Mouse (Mus musculus) inflammation-experienced regulatory T-cells, adult 6 months (primary cell): ENCODE data around the gene Ugt1a10. TPM values are rescaled to one million over a fixed set of nuclear protein-coding genes. Genes with fewer than 3 reads are reported as not detected.
A peak's percentile ranks its signal among the peaks of the same experiment; 100 is the strongest.
"Not testable (repeated sequence)": the region's sequence is repeated elsewhere in the genome, so short reads cannot be mapped to it uniquely, and the experiment has no call there.

ENCODE experiments used
- ATAC-seq: one replicate; pipeline ENCODE4 v1.8.0; 2017
- polyA plus RNA-seq, 3 experiments: library from polyadenylated mRNA; unstranded; fragments of 100-300 nt; shearing (Covaris generic); gene quantifications; one replicate each; pipeline ENCODE4 v1.2.1; 2017

The Ugt1a10 gene
- polyA plus RNA-seq: not detected

DNA sequence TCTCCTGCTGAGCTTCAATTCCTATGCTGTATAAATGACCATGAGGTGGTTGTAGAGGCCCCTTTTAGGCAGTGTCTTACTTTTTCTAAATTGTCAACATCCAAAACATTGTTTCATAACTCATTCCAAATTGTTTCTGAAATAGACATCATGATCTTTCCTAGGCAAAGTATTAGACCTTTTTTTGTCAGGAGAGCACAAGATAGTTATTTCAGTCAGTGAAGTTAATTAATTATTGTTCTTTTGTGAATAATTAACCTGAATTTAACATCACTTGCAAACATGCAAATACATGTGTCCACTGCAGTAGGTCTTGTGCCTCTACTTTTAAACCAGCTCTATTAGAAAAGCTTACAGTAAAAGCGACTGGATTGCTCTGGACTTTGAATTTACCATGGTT is at the start of gene Ugt1a10:
Gene Ugt1a10, plus strand, starts transcription at position 301 of the 400 bp plus-strand sequence.
- ATAC-seq: no peak

DNA sequence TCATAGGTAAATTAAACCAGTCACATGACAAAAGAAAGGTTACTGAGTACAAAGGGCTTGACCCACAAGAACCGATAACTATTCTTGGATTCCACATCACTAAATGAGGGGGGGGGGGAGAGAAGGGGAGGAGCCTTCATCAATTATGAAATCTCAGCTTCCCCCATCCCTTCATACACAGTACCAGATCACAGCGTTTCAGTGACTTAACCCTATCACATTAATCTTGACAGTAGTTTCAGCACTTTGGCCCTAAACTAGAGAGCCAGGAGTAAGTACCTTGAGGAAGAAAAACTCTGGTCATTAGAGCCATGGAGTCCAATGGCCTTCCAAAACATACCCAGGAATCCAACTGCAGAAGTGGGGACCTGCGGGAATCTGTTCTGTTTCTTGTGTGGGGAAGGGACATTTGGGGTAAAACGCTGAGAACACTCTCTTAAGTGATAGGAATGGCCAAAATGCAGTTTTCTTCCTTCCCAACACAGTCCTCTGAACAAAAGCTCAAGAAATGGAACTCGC is 47.4 kb upstream of the Ugt1a10 start:
- ATAC-seq: no peak

DNA sequence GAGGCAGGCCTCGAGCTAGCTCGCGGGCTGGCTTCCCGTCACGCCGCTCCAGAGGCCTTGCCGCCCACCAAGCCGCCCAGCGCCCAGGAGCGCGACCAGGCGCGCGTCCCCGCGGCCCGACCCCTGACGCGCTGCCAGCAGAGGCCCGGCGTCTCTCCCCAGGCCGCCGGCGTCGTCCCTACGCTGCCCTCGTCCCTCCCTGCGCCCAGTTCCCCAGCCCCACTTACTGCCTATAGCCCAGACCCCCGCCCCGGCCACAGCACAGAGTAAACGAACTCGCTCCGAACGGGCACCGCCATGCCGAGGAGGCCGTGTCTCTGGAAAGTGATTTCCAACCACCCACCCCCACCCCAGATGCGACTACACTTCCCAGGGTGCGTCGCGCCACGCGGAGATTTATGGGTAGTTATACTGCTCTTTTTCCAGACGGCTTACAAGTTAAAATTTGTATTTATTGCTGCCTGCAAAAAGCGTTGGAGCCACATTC is 46.9 kb upstream of the Ugt1a10 start, which contains the start of gene Usp40:
Gene Usp40, minus strand, starts transcription at position 341 of the 487 bp plus-strand sequence.
- ATAC-seq: peak; percentile 97

DNA sequence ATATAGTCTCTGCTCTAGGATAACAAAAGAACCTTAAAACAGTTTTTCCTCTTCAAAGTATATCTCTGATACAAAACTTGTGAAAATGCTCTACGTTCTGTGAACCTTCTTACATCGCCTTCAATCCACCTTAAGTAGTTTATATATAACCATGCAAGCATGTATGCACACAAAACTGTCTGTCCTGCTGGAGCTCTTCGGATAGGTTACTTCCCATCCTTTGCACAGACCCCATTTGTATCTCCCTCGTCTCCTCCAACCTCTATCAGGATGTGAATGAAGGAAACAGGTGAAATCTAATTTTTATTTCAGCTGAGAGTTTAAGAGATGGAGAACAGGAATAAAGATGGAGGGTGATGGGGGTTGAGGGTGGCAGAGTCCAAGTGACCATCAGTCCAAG is 46.5 kb upstream of the Ugt1a10 start:
- no peak for ATAC-seq

DNA sequence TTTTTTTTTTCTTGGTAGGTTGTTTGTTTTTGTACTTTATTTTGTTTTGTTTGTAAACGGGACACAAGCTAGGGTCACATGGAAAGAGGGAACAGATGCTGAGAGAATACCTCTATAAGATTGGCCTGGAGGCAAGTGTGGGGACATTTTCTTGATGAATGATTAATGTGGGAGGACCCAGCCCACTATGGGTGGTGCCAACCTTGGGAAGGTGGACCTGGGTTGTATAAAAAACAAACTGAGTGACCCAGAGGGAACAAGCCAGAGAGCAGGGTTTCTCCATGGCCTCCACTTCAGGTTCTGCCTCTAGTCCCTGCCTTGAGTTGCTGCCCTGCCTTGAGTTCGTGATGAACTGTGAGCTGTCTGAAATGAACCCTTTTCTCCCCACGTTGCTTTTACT is 45.7 kb upstream of the Ugt1a10 start:
- no peak for ATAC-seq

DNA sequence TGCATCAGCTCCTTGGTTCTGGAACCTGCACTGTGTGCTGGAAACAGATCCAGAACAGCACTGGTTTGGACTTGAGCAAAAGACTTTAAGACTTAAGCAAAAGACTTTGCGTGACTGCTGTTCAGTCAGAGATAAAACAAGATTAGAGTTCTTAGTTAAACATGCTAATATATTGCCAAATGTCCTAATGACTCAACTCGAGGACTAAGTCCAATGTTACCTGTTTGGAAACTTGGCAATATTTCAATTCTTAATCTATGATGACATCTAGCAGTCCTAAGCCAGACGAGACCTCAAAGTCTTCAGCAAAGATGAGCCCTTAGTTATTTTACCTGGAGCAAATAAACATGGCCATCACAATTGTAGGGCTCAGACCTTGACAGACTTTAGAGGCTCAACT is 41.5 kb upstream of the Ugt1a10 start:
- ATAC-seq: no peak

DNA sequence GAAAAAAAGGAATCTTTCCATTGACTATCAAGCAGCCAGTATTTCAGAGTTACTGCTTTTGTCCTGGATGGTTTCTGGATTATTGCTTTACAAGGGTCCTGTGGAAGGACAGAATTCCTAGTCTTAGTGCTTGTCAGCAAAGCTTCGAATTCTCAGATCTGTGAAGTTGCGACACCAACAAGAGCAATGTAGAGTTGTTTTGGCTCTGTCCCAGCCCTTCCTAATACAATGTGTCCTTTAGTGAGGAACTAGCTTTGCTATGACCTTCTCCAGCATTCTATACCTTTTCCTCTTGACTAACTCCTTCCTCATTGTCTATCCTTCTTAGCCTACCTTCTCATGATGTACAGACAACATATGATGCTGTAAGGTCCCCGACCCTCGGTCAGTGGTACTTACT is 41.0 kb upstream of the Ugt1a10 start:
- no peak for ATAC-seq

DNA sequence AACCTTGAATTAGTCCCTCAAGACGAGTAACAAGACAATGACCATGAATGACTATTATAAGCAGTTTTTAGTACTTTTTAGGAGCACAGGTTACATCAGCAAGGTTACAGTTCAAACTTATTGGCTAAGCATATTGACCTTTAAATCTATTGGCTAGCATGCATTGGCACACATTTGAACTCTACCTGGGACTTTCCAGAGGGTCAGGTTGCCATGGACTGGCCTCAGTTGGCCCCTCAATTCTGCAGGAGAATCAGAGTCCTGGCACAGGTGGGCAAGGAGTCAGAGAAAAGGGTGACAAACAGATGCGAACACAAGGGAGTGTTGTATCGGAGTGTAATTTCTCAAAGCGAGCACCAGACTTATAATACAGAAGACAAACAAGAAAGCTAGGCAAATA is 40.5 kb upstream of the Ugt1a10 start:
- ATAC-seq: no peak

DNA sequence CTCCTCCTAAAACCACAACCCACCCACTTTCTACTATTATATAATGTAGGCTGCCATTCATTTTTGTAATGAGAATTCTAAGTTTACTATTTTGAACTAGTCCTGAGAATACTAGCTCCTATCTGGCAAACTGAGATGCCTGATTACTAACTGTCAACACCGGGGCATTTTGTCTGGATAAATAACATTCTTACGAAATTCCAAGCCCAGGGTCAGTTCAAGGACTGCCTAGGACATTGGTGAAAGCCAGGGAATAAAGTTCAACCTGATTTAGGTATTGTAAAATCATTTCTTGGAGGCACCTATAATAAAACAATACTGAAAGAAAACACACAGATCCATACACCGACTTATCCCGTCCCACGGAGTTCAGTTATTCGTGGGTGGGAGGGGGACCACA is 39.8 kb upstream of the Ugt1a10 start:
- ATAC-seq: no peak

DNA sequence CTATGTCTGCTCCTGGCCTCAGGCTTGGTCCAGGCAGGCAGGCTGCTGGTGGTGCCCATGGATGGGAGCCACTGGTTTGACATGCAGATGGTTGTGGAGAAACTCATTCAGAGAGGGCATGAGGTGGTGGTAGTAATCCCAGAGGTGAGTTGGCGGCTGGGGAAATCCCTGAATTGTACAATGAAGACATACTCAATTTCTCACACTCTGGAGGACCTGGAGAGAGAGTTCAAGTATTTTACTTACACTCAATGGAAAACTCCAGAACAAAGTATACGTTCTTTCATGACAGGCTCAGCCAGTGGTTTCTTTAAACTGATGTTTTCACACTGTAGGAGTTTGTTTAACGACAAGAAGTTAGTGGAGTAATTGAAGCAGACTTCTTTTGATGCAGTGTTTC is 29.9 kb upstream of the Ugt1a10 start:
- not testable (repeated sequence) for ATAC-seq

DNA sequence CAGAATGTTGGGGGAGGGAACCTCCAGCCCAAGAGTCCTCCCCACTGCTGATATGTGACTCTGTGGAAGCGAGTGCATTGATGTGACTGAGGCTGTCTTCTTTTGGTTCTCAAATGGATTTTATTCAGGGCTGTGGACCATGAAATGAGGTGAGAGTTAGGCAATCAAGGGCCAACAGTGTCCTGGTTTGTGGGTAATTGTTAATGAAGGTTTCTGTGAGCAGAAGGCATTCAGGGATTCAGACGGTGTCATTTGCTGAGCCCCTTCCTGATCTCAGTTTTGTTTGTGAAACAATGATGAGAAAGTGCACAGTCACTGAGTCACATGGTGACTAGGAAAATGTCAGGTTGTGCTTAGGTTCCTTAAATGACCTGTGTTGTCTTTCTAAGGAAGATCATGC is 12.1 kb upstream of the Ugt1a10 start:
- ATAC-seq: not testable (repeated sequence)

DNA sequence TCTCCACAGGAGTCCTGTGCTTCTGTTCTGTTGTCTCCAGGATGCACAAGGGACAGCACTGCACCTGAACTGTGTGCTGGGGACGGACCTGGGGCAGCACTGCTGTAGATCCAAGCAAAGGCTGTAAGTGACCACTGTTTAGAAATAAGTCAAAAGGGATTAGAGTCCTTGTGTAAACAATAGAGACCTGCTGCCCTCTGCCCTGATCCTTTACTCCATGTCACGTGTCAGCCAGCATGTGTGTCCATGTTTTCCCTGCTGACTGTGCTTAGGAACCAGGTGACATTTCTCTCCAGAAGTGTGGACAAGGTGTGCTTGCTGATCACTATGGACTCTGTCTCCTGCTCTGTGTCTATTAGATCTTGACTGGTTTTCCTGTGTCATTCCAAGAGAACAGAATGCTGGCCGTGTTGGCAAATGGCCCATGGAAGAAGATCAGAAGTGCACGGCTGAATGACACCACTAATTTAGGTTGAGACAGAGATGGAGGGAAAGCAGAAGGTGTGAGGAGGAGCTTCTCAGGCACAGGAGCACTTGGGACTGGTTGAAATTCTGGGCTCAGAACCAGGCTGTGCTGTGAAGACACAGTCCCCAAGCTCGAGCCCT is 10.3 kb upstream of the Ugt1a10 start:
- not testable (repeated sequence) for ATAC-seq

DNA sequence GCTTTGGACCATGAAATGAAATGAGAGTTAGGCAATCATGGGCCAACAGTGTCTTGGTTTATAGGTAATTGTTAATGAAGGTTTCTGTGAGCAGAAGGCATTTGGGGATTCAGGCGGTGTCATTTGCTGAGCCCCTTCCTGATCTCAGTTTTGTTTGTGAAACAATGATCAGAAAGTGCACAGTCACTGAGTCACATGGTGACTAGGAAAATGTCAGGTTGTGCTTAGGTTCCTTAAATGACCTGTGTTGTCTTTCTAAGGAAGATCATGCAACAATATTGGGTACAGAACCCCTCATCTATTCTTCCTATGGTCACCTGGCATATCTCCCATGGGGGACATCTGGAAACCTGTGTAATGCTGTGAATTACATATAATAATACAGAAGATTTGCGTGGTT is 7.8 kb upstream of the Ugt1a10 start:
- not testable (repeated sequence) for ATAC-seq

DNA sequence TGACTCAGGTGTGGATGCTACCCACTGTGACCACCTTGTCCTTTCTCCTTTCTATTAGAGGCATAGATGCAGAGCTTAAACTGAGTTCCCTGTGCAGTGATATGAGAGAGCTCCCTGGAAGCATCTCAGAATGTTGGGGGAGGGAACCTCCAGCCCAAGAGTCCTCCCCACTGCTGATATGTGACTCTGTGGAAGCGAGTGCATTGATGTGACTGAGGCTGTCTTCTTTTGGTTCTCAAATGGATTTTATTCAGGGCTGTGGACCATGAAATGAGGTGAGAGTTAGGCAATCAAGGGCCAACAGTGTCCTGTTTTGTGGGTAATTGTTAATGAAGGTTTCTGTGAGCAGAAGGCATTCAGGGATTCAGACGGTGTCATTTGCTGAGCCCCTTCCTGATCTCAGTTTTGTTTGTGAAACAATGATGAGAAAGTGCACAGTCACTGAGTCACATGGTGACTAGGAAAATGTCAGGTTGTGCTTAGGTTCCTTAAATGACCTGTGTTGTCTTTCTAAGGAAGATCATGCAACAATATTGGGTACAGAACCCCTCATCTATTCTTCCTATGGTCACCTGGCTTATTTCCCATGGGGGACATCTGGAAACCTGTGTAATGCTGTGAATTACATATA is 11.4 kb downstream of the Ugt1a10 start:
- ATAC-seq: not testable (repeated sequence)

DNA sequence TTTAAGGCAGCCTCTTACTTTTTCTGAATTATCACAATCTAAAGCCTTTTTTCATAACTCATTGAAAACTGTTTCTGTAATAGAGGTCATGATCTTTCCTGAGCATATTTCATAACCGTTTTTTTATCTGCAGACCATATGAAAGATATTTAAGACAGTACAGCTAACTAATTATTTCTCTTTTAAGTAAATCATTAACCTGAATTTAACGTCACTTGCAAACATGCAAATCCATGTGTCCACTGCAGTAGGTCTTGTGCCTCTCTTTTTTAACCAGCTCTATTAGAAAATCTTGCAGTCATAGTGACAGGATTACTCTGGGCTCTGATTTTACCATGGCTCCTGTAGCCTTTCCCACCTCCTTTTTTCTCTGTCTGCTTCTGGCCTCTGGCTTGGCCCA is 15.3 kb downstream of the Ugt1a10 start, which contains the start of gene Ugt1a9:
Gene Ugt1a9, plus strand, starts transcription at position 306 of the 400 bp plus-strand sequence.
- no peak for ATAC-seq

DNA sequence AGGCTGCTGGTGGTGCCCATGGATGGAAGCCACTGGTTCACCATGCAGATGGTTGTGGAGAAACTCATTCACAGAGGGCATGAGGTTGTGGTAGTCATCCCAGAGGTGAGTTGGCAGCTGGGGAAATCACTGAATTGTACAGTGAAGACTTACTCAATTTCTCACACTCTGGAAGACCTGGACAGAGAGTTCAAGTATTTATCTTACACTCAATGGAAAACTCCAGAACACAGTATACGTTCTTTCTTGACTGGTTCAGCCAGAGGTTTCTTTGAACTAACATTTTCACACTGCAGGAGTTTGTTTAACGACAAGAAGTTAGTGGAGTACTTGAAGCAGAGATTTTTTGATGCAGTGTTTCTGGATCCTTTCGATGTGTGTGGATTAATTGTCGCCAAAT is 15.7 kb downstream of the Ugt1a10 start:
- ATAC-seq: no peak

DNA sequence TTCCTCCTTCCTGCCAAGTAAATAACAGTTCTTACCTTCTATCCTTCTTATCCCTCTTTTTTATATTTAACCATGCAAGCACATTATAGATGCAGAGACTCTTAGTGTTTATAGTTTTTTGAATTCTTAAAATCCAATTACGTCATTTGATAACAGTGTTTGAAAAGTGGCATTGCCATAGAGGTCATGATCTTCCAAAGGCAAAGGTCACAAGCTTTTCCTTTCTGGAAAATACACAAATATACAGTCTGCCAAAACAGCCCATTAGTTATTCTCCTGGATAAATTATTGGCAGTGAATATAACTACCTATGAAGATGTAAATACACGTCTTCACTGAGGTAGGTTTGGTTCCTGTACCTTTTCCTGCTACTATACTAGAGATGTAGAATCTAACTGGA is 19.3 kb downstream of the Ugt1a10 start:
- ATAC-seq: no peak

DNA sequence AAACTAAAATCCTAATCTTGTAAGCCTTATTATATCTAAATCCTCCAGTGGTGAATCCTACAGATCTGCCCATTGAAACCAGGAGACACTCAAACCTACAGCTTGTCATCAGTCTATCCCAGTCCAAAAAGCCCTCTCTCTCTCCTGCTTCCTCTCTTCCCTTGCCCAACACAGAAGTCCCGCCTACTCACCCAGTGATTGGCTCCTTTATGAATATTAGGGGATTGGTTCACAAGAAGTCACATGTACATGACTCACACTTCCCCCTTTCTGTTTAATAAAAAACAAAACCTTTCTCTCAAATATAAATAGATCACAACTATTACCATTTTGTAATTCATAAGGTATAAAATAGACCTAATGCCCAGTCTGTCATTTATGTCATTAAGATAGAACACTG is 21.9 kb downstream of the Ugt1a10 start:
- ATAC-seq: no peak

DNA sequence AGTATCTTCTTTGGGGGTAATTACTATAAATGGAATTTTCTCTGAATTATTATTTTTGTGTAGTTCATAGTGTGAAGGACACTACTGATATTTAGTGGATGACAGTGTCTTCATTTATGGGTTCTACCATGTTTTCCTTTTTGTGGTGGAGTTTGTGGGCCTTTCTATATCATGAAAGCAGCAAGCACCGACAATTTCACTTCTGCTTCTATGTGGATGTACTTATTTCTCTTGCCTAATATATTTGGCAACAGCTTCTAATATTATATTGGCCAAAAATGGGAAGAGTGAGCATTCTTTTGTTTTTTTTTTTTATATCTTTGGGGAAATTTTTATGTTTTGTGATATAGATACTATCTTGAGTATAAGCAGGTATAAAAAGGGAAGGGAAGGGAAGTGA is 26.5 kb downstream of the Ugt1a10 start:
- no peak for ATAC-seq

DNA sequence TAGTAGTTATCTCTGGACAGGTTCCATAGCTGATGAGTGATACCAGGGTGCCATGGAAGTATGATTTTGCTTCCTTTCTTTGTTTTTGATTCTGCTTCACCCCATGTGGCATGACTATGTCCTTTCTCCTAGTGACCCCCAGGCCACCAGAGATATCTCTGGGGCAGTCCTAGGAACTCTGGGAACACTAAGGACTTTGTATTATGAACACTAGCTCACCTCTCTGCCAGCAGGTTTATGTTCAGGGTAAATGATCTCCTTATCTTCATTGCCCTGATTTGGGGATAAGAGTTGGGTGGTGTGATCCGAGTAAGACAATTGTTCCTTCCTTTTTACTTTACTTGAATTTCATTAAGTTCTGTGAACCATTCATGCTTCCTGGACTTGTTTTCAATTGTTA is 30.9 kb downstream of the Ugt1a10 start:
- no peak for ATAC-seq

DNA sequence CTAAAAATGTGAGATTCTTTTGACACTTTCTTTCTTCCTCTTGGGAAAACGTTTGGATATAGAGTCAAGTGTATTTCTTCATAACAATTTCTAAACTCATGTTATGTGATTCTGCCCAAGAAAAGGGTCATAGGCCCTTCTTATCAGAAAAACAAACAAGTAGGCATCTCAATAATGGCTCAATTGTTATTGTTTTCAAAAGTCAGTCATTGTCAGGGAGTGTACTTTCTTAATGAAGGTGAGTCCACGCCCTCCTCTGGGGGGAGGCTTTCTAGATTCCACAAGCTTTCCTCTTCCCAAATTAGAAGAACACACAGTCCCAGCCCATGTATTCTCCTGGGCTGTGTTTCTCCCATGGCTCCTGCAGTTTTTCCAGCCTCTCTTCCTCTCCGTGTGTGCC is 32.3 kb downstream of the Ugt1a10 start, which contains the start of gene Ugt1a8:
Gene Ugt1a8, plus strand, starts transcription at position 301 of the 400 bp plus-strand sequence.
- no peak for ATAC-seq

DNA sequence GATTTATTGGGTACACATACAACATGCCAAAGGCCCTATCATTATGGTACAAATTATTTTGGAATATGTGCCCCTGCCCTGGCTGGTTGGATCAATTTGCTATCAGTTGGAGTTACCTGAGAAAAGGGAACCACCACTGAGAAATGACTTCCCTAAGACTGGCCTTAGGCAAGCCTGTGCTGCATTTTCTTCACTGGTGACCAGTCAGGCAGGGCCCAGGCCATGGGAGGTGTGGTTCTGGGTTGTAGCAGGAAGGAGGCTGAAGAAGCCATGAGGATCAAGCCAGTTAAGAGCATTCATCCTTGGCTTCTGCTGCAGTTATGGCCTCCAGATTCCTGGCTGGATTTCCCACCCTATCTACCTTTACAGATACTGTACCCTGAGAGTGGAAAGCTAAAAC is 37.2 kb downstream of the Ugt1a10 start:
- ATAC-seq: no peak

DNA sequence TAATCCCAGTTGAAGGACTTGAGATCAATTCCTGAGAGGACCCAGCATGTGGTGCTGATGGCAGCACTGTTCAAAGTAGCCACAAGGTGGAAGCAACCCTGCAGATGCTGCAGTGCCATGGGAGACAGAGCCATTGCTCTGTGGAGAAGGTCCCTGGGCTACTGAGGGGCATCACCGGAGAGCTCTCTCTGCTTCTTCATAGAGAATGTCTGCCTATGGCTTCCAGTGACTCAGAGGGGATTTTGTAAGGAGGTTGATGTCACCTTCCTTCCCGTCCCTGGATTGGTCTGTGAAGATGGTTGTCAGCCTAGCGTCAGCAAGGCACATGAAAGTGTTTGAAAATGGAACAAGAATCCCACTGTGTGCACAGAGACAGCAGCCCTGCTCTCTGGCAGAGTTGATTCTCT is 39.1 kb downstream of the Ugt1a10 start:
- peak; percentile 21 for ATAC-seq

DNA sequence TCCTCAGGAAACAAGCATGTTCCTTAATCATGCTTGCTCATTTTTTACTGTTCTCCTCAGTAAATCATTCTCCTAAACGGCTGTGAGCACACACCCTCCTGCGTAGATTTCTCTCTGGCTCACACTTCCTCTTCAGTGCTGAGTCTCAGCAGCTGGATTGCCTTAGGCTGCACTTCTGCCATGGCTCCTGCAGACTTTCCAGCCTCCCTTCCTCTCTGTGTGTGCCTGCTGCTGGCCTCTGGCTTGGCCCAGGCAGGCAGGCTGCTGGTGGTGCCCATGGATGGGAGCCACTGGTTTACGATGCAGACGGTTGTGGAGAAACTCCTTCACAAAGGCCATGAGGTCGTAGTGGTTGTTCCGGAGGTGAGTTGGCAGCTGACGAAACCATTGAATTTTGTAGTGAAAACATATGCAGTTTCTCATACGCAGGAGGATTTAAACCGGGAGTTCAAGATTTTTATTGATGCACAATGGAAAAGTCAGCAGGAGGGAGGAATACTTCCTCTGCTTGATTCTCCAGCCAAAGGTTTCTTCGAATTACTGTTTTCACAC is 39.8 kb downstream of the Ugt1a10 start, which contains the start of gene Ugt1a7c:
Gene Ugt1a7c, plus strand, starts transcription at position 122 of the 552 bp plus-strand sequence.
- ATAC-seq: no peak
